Mouse (Mus musculus) Patski (cell line): ENCODE data around the gene Ttc28. TPM values are rescaled to one million over a fixed set of nuclear protein-coding genes. Genes with fewer than 3 reads are reported as not detected.
A peak's percentile ranks its signal among the peaks of the same experiment; 100 is the strongest.

Experiments used
- ATAC-seq: fragments of 100-300 bp; one replicate; pipeline ENCODE4 v1.8.0; 2021
- CTCF ChIA-PET: fragments of 350-600 bp; sonication (Branson Sonifier 250); formaldehyde crosslinking; loops from one replicate; lab custom pipeline; 2022; ENCODE audit warnings: inconsistent platforms; lab: Charles Lee
- POLR2A ChIA-PET: fragments of 350-600 bp; sonication (Branson Sonifier 250); formaldehyde crosslinking; loops from one replicate; lab custom pipeline; 2022; ENCODE audit warnings: antibody characterized with exemption, inconsistent platforms; lab: Charles Lee
- DNase-seq: peaks from one replicate; pipeline ENCODE4 v3.0.0-alpha.2; 2011; ENCODE audit warnings: low read depth, low spot score
- H3K27me3 ChIP-seq: fragments of 371-371 bp; one replicate; pipeline ENCODE4 v1.5.1; 2021
- CTCF ChIP-seq: fragments of 100-300 bp; IDR thresholded peaks from one replicate; pipeline ENCODE4 v1.5.1; 2021
- in situ Hi-C: fragments of 300-500 bp; cut with MboI; formaldehyde crosslinking; loops from 3 replicates; pipeline ENCODE4 v1.11.1; 2018; ENCODE audit warnings: low pct_unique_long_range_greater_than_20kb, mixed read lengths
- polyA plus RNA-seq: library from polyadenylated mRNA; unstranded; gene quantifications from one replicate; pipeline ENCODE4 v1.2.3, GENCODE M21; 2021

Ttc28 gene
- polyA plus RNA-seq, 1 experiment from 2014 or later: 9.0 TPM

- POLR2A ChIA-PET: interaction anchor here (1.3 kb wide), 1 partner anchor 9 kb away, joined by 6 read pairs; no protein-coding TSS in a partner anchor
- TF ChIP-seq CTCF: no peak
- H3K27me3 ChIP-seq: no peaks in the 10 kb centered on the region
- DNase-seq: no peak
- ATAC-seq: no peak
- CTCF ChIA-PET: interaction anchor here (1.0 to 5.3 kb wide), 3 partner anchors 11 to 38 kb away, joined by 3 to 44 read pairs (median 4); no protein-coding TSS in a partner anchor
- in situ Hi-C loops: no loop called here
These were observed 339.4 kb downstream of the Ttc28 start for GRCm38 (mm10) chr5:111218998-111219397.

GRCm38 (mm10) chr5:111220679-111221380, 341.2 kb downstream of the Ttc28 start:
- in situ Hi-C loops: no loop called here
- ATAC-seq (no peak), DNase-seq (no peak)
- POLR2A ChIA-PET: no interaction called here
- no peaks in the 10 kb centered on the region for H3K27me3 ChIP-seq
- CTCF ChIA-PET: interaction anchor here (5.3 kb wide), 1 partner anchor 13 kb away, joined by 44 read pairs; no protein-coding TSS in a partner anchor
- no peak for TF ChIP-seq CTCF

- ChIA-PET POLR2A (no interaction called here), CTCF (interaction anchor here (1.2 to 4.3 kb wide), 2 partner anchors 14 to 20 kb away, joined by 3 to 34 read pairs; no protein-coding TSS in a partner anchor)
- no peak for ATAC-seq
- no peak for DNase-seq
- TF ChIP-seq CTCF: no peak
- H3K27me3 ChIP-seq: no peaks in the 10 kb centered on the region
- in situ Hi-C loops: no loop called here
These were observed 343.2 kb downstream of the Ttc28 start for GRCm38 (mm10) chr5:111222820-111223219.

GRCm38 (mm10) chr5:111225306-111225705, 345.7 kb downstream of the Ttc28 start:
- DNase-seq (no peak), ATAC-seq (no peak)
- in situ Hi-C loops: no loop called here
- ChIA-PET POLR2A (interaction anchor here (1.4 kb wide), 1 partner anchor 16 kb away, joined by 4 read pairs; no protein-coding TSS in a partner anchor), CTCF (interaction anchor here (4.3 kb wide), 1 partner anchor 16 kb away, joined by 34 read pairs; no protein-coding TSS in a partner anchor)
- TF ChIP-seq CTCF: no peak
- no peaks in the 10 kb centered on the region for H3K27me3 ChIP-seq

- TF ChIP-seq CTCF: no peak
- POLR2A ChIA-PET: interaction anchor here (0.5 to 1.0 kb wide), 3 partner anchors 13 to 36 kb away, joined by 3 to 5 read pairs (median 3); no protein-coding TSS in a partner anchor
- no peaks in the 10 kb centered on the region for H3K27me3 ChIP-seq
- no peak for DNase-seq
- in situ Hi-C loops: no loop called here
- CTCF ChIA-PET: interaction anchor here (1.1 to 4.3 kb wide), 3 partner anchors 17 to 43 kb away, joined by 3 to 34 read pairs (median 3); no protein-coding TSS in a partner anchor
- no peak for ATAC-seq
These were observed 346.9 kb downstream of the Ttc28 start for GRCm38 (mm10) chr5:111226486-111226885.

- DNase-seq (no peak), ATAC-seq (peak; percentile 33)
- CTCF ChIA-PET: interaction anchor here (1.0 to 3.1 kb wide), 5 partner anchors 20 to 42 kb away, joined by 3 to 15 read pairs (median 4); no protein-coding TSS in a partner anchor
- no peaks in the 10 kb centered on the region for H3K27me3 ChIP-seq
- in situ Hi-C loops: no loop called here
- POLR2A ChIA-PET: interaction anchor here (1.5 kb wide), 1 partner anchor 9 kb away, joined by 6 read pairs; no protein-coding TSS in a partner anchor
- TF ChIP-seq CTCF: no peak
These were observed 348.2 kb downstream of the Ttc28 start for GRCm38 (mm10) chr5:111227850-111228249.

GRCm38 (mm10) chr5:111228302-111229040, 348.9 kb downstream of the Ttc28 start:
- in situ Hi-C loops: no loop called here
- DNase-seq (peak; percentile 98), ATAC-seq (peak; percentile 61)
- H3K27me3 ChIP-seq: no peaks in the 10 kb centered on the region
- POLR2A ChIA-PET: interaction anchor here (0.6 to 1.5 kb wide), 3 partner anchors 10 to 230 kb away, joined by 3 to 6 read pairs (median 3); no protein-coding TSS in a partner anchor
- no peak for TF ChIP-seq CTCF
- CTCF ChIA-PET: interaction anchor here (1.0 to 3.1 kb wide), 5 partner anchors 13 to 28 kb away, joined by 3 to 15 read pairs (median 4); no protein-coding TSS in a partner anchor

- in situ Hi-C loops: no loop called here
These were observed 349.4 kb downstream of the Ttc28 start for GRCm38 (mm10) chr5:111229041-111229394.

GRCm38 (mm10) chr5:111229671-111230070, 350.1 kb downstream of the Ttc28 start:
- DNase-seq (no peak), ATAC-seq (peak; percentile 19)
- no peak for TF ChIP-seq CTCF
- H3K27me3 ChIP-seq: no peaks in the 10 kb centered on the region
- in situ Hi-C loops: no loop called here
- CTCF ChIA-PET: interaction anchor here (1.2 to 3.1 kb wide), 5 partner anchors 11 to 27 kb away, joined by 3 to 15 read pairs (median 6); no protein-coding TSS in a partner anchor
- POLR2A ChIA-PET: interaction anchor here (1.0 to 1.4 kb wide), 3 partner anchors 13 to 109 kb away, joined by 3 read pairs; no protein-coding TSS in a partner anchor

More at GRCm38 (mm10) chr5:111229041-111229394, 349.4 kb downstream of the Ttc28 start:
- DNase-seq (no peak), ATAC-seq (no peak)
- CTCF ChIA-PET: interaction anchor here (1.2 to 3.1 kb wide), 4 partner anchors 12 to 28 kb away, joined by 4 to 15 read pairs (median 5); no protein-coding TSS in a partner anchor
- POLR2A ChIA-PET: interaction anchor here (0.6 to 1.5 kb wide), 3 partner anchors 11 to 231 kb away, joined by 3 to 6 read pairs (median 3); no protein-coding TSS in a partner anchor
- no peak for TF ChIP-seq CTCF
- no peaks in the 10 kb centered on the region for H3K27me3 ChIP-seq

GRCm38 (mm10) chr5:111231044-111231443, 351.4 kb downstream of the Ttc28 start:
- ChIA-PET POLR2A (interaction anchor here (0.9 to 1.4 kb wide), 2 partner anchors 9 to 15 kb away, joined by 3 read pairs; no protein-coding TSS in a partner anchor), CTCF (interaction anchor here (1.2 to 3.1 kb wide), 4 partner anchors 16 to 26 kb away, joined by 3 to 15 read pairs (median 6); no protein-coding TSS in a partner anchor)
- DNase-seq (no peak), ATAC-seq (no peak)
- H3K27me3 ChIP-seq: no peaks in the 10 kb centered on the region
- in situ Hi-C loops: no loop called here
- TF ChIP-seq CTCF: no peak
